Mouse (Mus musculus) right cerebral cortex, postnatal 36 days (tissue): Measurements from ENCODE around the gene Cnnm2.
"Not testable (repeated sequence)": the region's sequence is repeated elsewhere in the genome, so short reads cannot be mapped to it uniquely, and the experiment has no call there.

Source experiments
- DNase-seq, 2 experiments: peaks; one replicate each; pipeline ENCODE4 v3.0.0; 2022; ENCODE audit warnings: low spot score in 2 of 2, mixed read lengths in 1 of 2

Gene Cnnm2

DNA sequence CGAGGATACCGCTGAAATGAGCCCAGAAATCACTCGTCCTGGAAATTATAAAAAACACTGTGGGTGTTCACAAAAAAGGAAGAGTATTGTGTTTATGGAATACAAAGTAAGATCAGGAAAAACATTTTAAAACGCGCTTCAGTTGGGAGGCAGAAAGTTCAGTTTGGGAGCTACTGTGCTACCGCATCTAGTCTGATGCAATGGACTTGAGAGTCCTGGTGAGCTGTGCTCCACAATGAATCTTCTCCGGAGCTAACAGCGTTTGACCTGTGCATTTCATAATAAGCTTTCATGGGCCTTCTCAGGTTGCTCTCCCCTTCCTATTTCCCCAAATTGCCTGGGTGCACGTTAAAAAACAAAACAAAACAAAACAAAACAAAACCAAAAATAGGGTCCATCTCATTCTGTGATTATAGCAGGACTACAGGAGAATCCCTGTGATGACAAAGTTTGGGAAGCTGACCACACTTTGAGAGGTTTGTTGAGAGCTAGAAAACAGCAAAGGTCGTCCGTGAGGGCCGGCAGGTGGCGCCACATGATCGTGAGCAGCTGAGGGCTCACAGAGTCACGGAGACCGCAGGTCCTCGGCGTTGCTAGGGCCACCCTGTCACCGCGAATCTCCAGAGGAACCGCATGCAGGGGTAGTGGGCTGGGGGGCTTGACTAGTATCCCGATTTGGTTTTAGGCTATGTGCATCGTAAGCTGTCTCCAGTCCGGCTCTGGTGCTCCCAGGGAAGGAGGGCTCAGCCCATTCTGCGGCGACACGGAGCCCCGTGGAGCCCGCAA is 828 bp upstream of the Cnnm2 start:
- DNase-seq: peak; percentile 79 to 82

DNA sequence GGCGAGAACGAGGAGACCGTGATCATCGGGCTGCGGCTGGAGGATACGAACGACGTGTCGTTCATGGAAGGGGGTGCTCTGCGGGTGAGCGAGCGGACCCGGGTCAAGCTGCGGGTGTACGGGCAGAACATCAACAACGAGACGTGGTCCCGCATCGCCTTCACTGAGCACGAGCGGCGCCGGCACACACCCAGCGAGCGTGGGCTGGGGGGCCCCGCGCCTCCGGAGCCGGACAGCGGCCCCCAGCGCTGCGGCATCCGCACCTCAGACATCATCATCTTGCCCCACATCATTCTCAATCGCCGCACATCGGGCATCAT is 535 bp downstream of the Cnnm2 start:
- no peak for DNase-seq

DNA sequence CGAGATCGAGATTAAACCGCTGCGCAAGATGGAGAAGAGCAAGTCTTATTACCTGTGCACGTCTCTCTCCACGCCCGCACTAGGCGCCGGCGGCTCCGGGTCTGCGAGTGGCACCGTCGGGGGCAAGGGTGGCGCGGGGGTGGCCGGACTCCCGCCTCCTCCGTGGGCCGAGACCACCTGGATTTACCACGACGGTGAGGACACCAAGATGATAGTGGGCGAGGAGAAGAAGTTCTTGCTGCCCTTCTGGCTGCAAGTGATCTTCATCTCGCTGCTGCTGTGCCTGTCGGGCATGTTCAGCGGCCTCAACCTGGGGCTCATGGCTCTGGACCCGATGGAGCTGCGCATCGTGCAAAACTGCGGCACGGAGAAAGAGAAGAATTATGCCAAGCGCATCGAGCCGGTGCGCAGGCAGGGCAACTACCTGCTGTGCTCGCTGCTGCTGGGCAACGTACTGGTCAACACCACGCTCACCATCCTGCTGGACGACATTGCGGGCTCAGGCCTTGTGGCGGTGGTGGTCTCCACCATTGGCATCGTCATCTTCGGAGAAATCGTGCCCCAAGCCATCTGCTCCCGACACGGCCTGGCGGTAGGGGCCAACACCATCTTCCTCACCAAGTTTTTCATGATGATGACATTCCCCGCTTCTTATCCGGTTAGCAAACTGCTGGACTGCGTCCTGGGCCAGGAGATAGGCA is 1.0 kb downstream of the Cnnm2 start:
- DNase-seq: peak; percentile 26 to 29

DNA sequence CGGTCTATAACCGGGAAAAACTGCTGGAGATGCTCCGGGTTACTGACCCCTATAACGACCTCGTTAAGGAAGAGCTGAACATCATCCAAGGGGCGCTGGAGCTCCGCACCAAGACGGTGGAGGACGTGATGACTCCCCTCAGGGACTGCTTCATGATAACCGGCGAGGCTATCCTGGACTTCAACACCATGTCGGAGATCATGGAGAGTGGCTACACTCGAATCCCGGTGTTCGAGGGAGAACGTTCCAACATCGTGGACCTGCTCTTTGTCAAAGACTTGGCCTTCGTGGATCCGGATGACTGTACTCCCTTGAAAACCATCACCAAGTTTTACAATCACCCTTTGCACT is 1.6 kb downstream of the Cnnm2 start:
- no peak for DNase-seq

DNA sequence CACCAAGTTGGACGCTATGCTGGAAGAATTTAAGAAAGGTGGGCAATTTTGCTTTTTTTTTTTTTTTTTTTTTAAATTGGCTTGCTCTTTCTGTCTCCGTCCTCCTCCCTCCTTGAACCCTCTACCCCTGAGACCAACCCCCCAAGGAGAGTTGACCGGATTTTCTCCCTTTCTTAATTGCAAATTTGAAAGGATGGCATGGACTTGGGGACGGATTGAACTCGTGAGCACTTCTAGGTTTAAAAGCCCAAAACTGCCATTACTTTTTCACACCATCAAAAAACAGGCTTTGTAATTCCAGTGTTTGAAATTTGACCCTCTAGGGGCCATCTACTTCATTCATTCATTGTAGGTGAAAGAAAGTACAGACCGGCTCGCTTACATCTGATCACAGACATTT is 2.0 kb downstream of the Cnnm2 start:
- DNase-seq: no peak

DNA sequence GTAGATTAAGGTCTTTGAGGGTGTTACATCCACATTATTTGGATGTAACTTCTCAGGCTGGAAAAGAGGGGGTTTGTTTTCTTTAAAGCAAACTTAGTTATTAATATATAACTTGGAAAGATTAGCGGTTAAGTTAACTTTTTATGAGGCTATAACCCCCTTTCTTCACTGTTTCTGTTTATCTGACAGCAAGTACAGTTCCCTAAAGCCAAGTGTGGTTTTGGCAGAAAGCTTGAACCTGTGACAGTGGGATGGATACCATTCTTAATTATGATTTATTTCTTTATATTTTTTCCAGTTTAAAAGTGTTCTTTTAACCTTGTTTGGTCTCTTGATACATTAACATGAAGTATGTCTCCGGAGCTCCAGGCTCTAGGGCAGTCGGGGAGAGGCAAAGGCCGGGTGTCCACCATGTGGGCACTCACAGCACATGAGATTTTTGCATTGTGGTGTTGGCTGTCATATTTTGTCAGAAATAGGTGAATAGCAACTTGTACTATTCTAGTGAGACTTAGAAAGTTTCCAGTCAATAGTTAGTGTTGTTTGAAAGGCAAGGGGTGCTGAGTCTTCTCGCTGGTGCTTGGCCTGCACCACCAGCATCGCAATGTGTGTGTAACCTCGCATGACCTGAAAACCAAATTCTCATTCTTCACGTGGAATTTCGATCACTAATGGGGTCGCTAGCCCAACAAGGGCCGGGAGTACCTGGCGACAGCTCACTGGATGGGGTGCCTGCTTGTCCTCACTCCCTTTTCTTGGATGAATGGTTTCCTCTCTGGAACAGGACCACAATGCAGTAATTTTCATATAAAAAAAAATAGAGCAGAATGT is 2.8 kb downstream of the Cnnm2 start:
- no peak for DNase-seq

DNA sequence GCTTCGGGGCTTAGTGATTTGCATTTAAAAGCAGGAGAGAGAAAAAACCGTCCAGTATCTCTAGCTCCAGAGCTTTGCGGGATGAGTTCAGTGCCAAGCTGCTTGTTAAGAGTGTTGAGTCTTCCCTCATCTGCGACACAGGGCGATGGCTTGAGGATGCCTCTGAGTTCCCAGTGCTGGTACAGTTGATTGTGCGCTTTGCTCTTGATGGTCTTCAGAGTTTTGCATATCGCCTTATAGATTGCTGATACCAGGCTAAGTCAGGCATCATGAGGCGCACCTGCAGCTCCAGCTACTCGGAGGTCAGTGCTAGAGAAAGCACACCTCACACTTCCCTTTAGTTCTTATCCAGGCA is 3.3 kb downstream of the Cnnm2 start:
- DNase-seq: no peak

DNA sequence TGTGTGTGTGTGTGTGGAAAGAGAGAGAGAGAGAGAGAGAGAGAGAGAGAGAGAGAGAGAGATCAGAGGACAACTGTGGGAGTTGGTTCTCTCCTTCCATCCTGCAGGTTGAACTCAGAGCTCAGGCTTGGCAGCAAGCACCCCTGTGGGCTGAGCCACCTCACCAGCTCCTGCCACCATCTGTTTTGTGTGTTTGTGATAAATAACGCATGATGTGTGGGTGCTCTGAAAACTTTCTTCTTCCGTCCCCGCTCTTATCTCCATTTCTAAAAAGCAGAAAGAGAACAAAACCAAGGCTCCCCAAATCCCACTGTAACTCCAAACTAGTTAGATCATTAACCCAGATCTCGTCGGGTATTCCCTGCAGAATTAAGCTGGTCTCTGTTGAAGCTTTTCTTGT is 4.7 kb downstream of the Cnnm2 start:
- DNase-seq: no peak

DNA sequence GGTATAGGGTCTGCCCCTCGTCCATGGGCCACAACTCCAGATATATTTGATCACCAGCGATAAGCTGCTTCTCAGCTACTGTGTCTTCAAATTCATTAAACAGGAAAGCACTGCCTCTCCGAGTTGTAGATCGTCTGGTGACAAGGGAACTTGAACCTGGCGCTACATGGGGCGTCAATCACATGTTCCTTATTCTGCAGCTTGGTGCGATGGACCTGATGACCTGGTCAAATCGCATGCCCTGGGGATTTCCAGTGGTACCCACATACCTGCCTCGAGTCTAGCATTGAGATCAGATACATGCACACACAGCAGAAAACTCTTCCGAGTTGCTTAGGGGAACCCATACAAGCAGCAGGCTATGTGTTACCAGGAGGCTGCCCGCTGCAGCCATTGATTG is 8.4 kb downstream of the Cnnm2 start:
- DNase-seq: no peak

DNA sequence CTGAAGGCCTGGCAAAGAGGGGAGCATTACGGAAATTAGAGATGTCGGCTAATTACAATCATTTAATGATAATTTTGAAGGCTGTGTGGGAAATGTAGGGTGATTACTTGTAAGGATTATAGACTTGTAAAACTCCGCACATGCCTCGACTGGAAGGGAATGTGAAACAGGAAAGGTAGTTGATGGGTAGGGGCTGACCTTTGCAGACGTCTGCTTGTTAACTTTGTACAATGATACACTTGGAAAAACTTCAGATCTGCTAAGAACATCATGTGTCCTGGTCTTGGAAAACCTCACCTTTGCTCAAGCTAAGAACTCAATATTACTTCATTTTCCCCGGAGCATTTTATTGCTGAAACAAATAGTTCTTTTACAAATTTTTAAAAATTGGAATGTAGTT is 10.4 kb downstream of the Cnnm2 start:
- no peak for DNase-seq

DNA sequence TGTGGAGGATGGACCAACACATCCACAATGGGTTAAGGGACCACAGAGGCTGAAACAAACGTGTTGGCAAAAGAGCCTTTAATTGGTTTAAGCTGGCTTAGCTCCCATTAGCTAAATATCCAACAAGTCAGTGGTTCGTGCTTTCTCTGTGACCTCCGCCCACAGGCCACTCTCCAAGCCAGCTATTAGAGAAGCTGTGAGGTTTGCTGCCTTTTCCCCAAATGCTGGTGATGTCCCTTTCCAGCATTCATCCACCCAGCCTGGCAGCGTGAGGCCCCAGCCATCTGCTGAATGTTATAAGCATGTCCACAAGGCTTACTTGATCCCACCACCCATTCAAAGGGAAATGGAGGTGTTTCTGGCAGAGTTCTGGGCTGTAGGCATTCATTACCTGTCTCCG is 15.0 kb downstream of the Cnnm2 start:
- DNase-seq: no peak

DNA sequence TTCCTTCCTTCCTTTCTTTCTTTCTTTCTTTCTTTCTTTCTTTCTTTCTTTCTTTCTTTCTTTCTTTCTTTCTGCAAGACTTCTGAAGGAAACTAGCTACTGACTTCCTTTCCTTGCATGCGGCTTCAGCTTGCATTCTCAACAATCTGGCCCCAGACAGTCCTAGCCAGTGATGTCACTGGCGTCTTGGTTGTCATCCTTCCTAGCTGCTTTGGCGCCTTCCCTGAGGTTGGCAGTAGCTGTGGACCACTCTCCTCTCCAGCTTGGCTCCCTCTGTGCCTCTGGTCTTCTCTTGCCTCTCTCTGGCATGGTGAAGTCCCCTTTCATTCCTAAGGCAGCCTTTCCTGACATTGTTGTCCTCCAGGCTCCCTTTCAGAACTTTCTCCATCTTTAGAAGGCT is 15.5 kb downstream of the Cnnm2 start:
- DNase-seq: no peak

DNA sequence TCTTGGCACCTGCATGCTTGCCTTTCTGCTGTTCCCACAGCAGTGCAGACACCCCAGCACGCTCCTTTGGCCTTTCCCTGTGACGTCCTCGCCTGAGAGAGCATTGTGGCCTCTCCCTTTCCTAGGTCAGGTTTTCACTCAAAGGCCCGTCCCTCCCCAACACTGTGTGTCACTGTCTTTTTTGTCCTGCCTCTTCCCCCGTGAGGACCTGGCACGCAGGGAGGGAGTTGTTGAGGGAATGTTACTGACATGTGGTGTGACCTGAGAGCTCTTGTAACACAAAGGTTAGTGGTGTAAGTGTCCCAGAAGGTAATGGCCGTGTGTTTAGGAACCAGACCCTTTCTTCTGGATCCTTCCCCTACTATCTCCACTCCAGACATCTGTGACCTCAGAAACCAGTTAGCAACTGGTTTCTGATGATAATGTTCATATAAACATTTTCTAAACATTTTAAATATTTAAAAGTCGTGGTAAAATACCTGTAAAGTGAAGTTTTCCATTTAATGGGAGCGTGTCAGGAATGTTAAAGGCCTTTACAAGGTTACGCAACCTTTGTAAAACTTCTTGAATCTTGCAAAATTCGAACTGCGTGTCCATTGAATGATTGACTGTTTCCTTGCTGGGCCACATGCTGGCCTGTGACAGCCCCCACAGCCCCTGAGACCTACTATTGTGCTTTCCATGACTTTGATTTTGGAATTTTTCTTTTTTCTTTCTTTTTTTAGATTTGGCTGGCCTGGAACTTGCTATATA is 16.7 kb downstream of the Cnnm2 start:
- no peak for DNase-seq

DNA sequence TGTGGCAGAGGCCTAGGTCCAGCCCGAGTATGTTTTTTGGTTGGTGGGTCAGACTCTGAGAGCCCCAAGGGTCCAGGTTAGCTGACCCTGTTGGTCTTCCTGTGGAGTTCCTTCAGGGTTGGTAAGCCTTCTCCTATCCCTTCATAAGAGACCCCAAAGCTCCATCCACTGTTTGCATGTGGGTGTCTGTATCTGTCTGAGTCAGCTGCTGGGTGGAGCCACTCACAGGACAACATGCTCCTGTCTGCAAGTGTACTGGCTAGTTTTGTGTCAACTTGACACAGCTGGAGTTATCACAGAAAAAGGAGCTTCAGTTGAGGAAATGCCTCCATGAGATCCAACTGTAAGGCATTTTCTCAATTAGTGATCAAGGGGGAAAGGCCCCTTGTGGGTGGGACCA is 17.7 kb downstream of the Cnnm2 start:
- DNase-seq: not testable (repeated sequence)

DNA sequence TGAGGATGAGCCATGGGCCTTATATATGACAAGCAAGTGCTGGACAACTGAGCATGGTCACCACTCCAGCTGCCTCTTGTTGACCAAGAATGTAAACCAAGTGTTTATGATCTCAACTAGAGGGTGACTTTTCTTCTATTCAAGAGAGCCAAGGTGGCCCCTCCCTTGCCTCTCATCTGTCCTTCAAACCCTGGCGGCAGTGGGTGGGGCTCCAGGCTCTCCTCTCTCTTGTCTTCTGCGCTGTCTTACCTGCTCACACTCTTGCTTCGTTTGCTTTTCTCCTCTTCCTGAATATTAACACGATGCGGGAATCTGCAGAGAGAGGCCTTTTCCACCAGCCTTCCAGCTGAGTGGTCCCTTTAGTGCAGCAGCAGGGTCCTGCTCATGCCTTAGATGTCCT is 22.6 kb downstream of the Cnnm2 start:
- DNase-seq: no peak

DNA sequence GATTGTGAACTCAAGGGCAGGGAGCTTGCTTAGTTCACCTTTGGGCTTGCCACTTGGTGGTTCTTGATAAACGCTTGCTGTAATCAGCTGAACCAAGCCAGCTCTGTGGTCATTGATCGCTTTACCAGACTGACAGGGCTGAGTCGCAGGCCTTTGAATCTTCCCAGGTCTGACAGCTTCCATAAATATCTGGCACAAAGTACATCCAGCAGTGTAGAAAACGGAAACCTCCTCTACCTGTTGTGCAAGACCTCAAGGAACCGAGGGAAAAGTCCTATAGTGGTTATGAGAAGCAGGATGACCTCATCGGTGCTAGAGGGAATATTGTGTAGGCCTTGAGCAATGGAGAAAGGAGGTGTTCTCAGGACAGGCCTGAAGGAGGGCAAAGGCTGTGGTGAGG is 23.1 kb downstream of the Cnnm2 start:
- no peak for DNase-seq

DNA sequence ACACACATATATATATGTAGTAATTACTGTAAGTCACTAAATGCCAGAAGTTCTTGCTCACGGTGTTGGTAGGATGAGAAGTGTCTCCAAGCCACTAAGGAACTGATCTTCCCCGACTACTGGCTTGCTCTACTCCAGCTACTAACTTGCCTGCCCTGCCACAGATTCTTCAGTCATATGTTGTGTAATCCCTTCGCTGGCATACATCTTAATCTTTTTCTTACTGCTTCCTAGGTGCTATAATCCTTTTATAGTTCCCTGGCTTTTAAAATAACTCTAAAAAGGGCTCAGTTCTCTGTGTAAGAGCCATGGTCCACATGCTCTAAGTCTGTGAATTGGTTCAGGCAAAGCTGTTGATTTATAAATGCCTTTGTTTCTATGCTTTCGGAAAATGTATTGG is 24.2 kb downstream of the Cnnm2 start:
- DNase-seq: no peak

DNA sequence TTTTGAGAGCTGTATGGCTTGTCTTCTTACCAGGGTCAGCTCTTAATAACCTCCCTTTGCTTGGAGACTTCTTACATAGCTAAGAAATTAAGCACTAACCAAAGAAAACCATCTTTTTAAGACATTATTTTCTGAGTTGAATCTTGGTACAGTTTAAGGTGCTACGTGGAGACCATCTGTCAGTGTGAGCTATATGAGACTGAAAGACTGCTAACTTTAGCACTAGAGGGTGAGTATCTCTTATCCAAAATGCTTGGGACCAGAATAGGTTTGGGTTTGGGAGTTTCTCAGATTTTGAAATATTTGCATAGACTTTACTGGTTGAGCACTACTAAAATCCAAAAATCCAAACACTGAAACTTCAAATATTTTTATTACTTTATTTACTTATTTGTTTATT is 28.4 kb downstream of the Cnnm2 start:
- no peak for DNase-seq

DNA sequence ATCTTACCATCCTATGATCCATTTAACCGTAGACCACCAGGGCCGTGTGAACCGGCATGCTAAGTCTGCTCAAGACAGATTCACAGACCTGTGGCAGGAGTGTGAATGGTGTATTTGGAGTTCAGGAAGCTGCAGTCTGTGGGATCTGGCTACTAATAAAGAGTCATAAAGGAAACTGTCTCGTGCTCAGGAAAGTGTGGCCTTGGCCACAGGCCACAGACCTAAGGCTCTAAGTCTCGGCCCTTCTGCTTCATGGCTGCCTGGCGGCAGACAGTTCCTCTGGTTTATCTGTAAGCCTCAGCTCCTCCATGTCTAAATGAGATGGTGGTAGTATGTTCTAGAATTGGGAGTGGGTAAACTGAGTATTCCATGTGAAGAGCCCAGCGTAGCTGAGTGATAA is 30.0 kb downstream of the Cnnm2 start:
- DNase-seq: no peak

DNA sequence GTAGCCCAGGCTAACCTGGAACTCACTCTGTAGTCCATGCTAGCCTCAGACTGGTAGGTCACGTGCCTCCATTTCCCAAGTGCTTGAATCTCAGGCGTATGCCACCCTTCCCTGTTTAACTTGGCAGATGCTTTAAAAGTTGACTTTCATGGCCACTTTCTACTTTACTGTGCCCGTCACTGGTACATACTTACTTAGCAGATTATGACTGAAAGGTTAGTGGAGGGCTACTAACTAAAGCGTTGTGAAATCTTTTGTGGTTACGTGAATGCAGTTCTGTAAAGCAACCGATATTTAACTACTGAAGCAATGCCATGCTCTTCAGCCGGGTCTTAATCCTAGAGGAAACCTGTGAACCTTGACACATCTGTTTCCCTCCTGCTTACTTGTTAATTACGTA is 30.5 kb downstream of the Cnnm2 start:
- no peak for DNase-seq

DNA sequence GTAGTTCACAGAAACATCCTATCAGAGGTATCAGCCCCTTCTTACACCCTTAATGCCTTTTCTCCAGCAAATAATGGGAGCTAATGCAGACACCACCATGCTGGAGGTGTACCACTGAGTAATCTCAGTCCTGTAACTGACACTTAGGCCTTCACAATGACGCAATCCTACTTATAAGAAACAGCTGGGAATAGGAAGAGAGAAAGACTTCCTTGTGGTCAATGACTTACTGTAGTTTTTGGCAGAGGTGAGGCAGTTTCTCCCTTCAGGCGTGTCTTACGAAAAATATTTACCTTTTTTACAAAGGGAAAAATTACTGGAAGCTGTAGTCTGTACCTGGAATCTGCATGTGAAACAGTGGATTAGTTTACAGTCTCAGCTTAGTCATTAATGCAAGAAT is 31.1 kb downstream of the Cnnm2 start:
- DNase-seq: no peak

DNA sequence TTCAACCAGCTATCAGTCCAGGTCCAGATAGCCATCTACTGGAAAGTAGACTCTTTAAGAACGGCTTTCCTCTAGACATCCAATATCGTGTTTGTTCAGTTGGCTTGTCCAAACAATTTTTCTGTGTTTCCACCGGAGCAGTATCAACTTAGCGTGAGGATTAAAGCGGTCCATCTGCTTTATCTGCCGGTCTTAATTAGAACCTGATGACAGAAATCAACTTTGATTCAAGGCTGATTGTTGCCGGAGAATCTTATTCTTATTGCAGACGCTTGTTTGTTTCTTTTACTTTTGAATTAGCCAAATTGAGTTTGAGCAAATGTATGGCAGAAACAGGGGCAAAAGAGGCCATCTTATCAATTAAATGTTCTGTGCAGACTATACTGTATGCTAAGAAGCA is 32.8 kb downstream of the Cnnm2 start:
- DNase-seq: no peak
